Mouse (Mus musculus): ENCODE data around the gene Dhtkd1. TPM values are rescaled to one million over a fixed set of nuclear protein-coding genes. Genes with fewer than 3 reads are reported as not detected.

Gene Dhtkd1
- polyA plus RNA-seq, 1 experiment from 2014 or later: 0.23 TPM

Other genes starting within 250 kb of the Dhtkd1 start
- 10.0 and 14.4 TPM in 2 replicates for gene Camk1d, start 228.3 kb downstream of the Dhtkd1 start, polyA plus RNA-seq (2015; fragmentation: Nextera tagmentation; extraction: Ambion mirVana)
- 75.2 and 90.3 TPM in 2 replicates for gene Nudt5, start 97.8 kb downstream of the Dhtkd1 start, polyA plus RNA-seq (2015; fragmentation: Nextera tagmentation; extraction: Ambion mirVana)
- gene Cdc123, start 97.6 kb downstream of the Dhtkd1 start, polyA plus RNA-seq (2015; fragmentation: Nextera tagmentation; extraction: Ambion mirVana): 289 and 292 TPM in 2 replicates
- gene Gm13199, start 79.9 kb downstream of the Dhtkd1 start, polyA plus RNA-seq (2015; fragmentation: Nextera tagmentation; extraction: Ambion mirVana): 1.1 and 1.7 TPM in 2 replicates
- gene Sec61a2, start 47.4 kb downstream of the Dhtkd1 start, polyA plus RNA-seq (2015; fragmentation: Nextera tagmentation; extraction: Ambion mirVana): 13.9 and 18.2 TPM in 2 replicates
- gene Upf2, start 8.7 kb upstream of the Dhtkd1 start, polyA plus RNA-seq (2015; fragmentation: Nextera tagmentation; extraction: Ambion mirVana): 7.5 and 10.4 TPM in 2 replicates
- 2.9 and 3.3 TPM in 2 replicates for gene Proser2, start 187.4 kb upstream of the Dhtkd1 start, polyA plus RNA-seq (2015; fragmentation: Nextera tagmentation; extraction: Ambion mirVana)